Mouse (Mus musculus) hindbrain, embryonic 12.5 days (tissue): Measurements from ENCODE around the gene P2ry2. TPM values are rescaled to one million over a fixed set of nuclear protein-coding genes. Genes with fewer than 3 reads are reported as not detected.

ENCODE experiments used
- ATAC-seq: fragments of 200-750 bp; cut with Nextera tagmentation; 2 replicates; pipeline ENCODE4 v1.8.0; 2017; ENCODE audit warnings: moderate TSS enrichment; ENCODE audit not compliant: low FRiP score
- H3K27ac ChIP-seq: fragments of 300-500 bp; sonication (generic); 2 replicates; pipeline ENCODE4 v1.5.1; 2016; ENCODE audit warnings: mild to moderate bottlenecking
- H3K27me3 ChIP-seq: fragments of 300-500 bp; sonication (generic); 2 replicates; pipeline ENCODE4 v1.6.1; 2016; ENCODE audit warnings: mild to moderate bottlenecking
- H3K36me3 ChIP-seq: fragments of 300-500 bp; sonication (generic); 2 replicates; pipeline ENCODE4 v1.6.1; 2016; ENCODE audit warnings: mild to moderate bottlenecking
- H3K4me1 ChIP-seq: fragments of 300-500 bp; sonication (generic); 2 replicates; pipeline ENCODE4 v1.6.1; 2016
- H3K4me2 ChIP-seq: fragments of 300-500 bp; sonication (generic); replicated peaks from 2 replicates; pipeline ENCODE4 v1.6.1; 2016; ENCODE audit warnings: mild to moderate bottlenecking
- H3K4me3 ChIP-seq: fragments of 300-500 bp; sonication (generic); 2 replicates; pipeline ENCODE4 v1.5.1; 2016; ENCODE audit warnings: mild to moderate bottlenecking
- H3K9ac ChIP-seq: fragments of 300-500 bp; sonication (generic); 2 replicates; pipeline ENCODE4 v1.6.1; 2016; ENCODE audit warnings: mild to moderate bottlenecking, moderate library complexity
- H3K9me3 ChIP-seq: fragments of 300-500 bp; sonication (generic); replicated peaks from 2 replicates; pipeline ENCODE4 v1.6.1; 2016; ENCODE audit warnings: mild to moderate bottlenecking
- WGBS: fragments of 180-500 bp; shearing (Covaris S2); methylation state at CpG from one replicate; pipeline ENCODE4 v1.1.7; 2016; 5-methylcytosine and 5-hydroxymethylcytosine counted together
- polyA plus RNA-seq: library from polyadenylated mRNA; unstranded; fragments of >200 nt; fragmentation: Nextera tagmentation; extraction: Ambion mirVana; gene quantifications from 2 replicates; pipeline ENCODE4 v1.2.1, GENCODE M21; 2016

Gene P2ry2
- polyA plus RNA-seq, 1 experiment from 2014 or later: 0.61 TPM

DNA sequence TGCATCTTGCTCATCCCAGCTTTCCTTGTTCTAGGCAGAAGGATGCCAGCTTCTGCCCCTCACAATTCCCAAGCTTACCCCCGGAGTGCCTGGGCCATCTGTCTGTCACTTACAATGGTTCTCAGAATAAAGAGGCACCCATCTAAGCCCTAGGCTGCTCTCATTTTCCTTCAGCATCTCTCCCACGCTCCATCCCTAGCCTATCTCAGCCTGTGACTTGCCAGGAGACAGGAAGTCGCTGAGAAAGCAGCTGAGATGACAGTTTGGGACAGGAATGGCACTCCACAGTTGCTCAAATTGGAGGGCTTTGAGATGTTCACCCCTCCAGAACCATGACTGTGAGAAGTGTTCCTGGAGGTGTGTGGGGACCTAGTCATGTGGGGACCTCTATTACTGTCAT is 39.8 kb downstream of the P2ry2 start:
- WGBS: 47% methylated on average over 3 of the region's 3 CpGs
- Histone ChIP-seq H3K27me3 (peaks cover 39% of the 10 kb centered on the region), H3K4me2 (no peak overlapping the region), H3K4me3 (no peak overlapping the region), H3K27ac (no peak overlapping the region), H3K9ac (no peak overlapping the region), H3K36me3 (no peaks in the 10 kb centered on the region), H3K9me3 (no peaks in the 10 kb centered on the region), H3K4me1 (peaks cover 6% of the 10 kb centered on the region)
- no peak for ATAC-seq

DNA sequence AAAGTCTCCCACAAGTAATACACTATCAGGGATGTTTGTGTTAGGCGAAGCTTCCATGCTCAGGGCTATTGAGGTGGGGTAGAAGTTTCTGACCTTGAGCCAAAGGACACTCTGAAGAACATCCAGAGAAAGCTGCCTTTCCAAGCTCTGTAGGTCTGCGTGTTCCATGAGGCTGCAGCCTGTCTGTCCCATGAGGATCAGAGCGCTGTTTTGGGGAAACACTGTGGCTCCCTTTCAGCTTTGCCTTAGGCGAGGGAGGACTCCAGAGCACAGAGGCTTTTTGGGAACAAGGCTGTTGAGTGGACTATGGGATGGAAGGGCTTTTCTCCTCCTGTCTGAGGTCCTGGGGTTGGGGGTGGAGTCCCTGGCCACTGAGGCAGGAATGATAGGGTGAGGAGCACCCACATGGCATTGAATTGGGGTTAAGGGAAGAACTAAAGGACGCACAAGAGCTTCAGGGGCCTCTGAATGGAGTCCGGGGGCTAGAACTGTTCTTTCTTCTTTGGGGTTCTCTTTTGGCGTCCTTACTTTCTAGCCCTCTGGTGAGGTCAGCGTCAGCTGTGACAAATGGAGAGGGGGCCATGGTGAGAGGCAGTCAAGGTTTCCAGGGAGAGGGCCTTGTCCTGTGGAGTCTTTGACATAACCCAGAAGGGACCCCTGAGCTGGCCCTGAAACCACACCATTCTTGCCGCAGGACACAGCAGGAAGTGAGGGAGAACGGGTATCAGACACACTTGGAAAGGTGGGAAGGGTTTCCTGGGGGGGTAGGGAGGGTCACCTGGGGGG is 43.6 kb downstream of the P2ry2 start:
- H3K4me1 ChIP-seq: no peaks in the 10 kb centered on the region
- no peak overlapping the region for H3K4me3 ChIP-seq
- WGBS: 75% methylated on average over 10 of the region's 10 CpGs
- H3K36me3 ChIP-seq: no peaks in the 10 kb centered on the region
- no peak overlapping the region for H3K4me2 ChIP-seq
- H3K9me3 ChIP-seq: no peaks in the 10 kb centered on the region
- no peak overlapping the region for H3K27ac ChIP-seq
- H3K27me3 ChIP-seq: peaks cover 23% of the 10 kb centered on the region
- H3K9ac ChIP-seq: no peak overlapping the region
- ATAC-seq: no peak

DNA sequence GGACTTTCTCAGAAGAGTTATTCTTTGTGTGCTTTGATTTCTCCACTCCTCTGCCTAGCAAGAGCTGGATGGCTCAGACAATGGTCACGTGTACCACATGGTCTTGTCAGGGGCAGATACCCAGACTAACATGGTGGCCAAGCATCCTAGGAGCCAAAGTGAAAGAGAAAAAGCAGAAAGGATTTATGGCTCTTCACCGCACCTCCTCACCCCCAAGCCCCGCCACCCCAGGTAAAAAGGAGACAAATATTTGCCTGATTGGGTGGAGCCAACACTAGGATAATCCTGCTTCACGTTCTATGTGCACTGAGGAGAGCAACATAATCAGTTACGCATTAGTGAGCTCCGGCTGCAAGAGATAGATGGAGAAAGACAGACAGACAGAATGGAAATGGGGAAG is 44.3 kb downstream of the P2ry2 start:
- Histone ChIP-seq H3K27me3 (peaks cover 16% of the 10 kb centered on the region), H3K27ac (no peak overlapping the region), H3K4me1 (no peaks in the 10 kb centered on the region), H3K36me3 (no peaks in the 10 kb centered on the region), H3K4me2 (no peak overlapping the region), H3K9ac (no peak overlapping the region), H3K9me3 (no peaks in the 10 kb centered on the region), H3K4me3 (no peak overlapping the region)
- 84% methylated on average over 6 of the region's 6 CpGs for WGBS
- ATAC-seq: no peak

DNA sequence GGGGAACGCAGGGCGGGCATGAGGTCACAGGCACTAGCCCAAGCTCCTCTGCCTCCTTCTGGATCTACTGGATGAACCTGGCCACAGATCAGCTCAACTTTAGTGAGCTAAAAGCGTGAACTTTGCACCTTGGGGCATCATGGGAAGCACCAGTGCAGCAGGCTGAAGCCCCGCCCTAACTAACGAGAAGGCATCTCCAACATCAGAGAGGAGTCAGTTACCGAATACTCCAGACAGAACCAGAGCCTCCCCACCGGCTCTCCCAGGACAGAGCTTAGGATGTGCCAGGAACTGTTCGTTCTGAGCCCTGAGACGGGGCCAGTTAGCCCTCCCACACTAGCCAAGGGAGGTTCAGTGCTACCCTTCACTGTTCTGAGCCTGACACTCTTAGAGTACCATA is 44.8 kb downstream of the P2ry2 start:
- 88% methylated on average over 9 of the region's 9 CpGs for WGBS
- Histone ChIP-seq H3K27ac (no peak overlapping the region), H3K4me2 (no peak overlapping the region), H3K27me3 (peaks cover 11% of the 10 kb centered on the region), H3K36me3 (no peaks in the 10 kb centered on the region), H3K4me3 (no peak overlapping the region), H3K4me1 (no peaks in the 10 kb centered on the region), H3K9me3 (no peaks in the 10 kb centered on the region), H3K9ac (no peak overlapping the region)
- ATAC-seq: no peak

DNA sequence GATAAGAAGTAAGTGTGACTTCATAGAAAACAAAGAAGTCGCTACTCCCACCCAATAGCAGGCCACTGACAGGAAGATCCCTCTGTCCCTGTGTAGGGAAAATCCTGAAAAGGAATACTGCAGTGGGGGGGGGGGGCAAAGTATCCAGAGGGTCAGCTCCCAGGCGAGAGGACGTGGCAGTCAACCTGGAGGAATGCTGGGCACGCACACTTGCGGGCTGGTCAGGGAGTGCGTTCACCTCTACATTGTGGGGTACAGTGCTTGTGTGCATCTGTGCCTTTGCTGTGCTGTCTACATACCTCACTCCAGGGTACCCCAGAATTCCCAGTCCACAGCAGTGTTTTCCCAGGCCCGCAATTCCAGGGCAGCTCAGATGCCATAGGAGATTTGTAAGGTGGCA is 46.7 kb downstream of the P2ry2 start:
- no peak for ATAC-seq
- no peak overlapping the region for H3K4me3 ChIP-seq
- no peaks in the 10 kb centered on the region for H3K4me1 ChIP-seq
- WGBS: 88% methylated on average over 7 of the region's 7 CpGs
- H3K27ac ChIP-seq: no peak overlapping the region
- no peaks in the 10 kb centered on the region for H3K36me3 ChIP-seq
- H3K9ac ChIP-seq: no peak overlapping the region
- H3K4me2 ChIP-seq: no peak overlapping the region
- no peaks in the 10 kb centered on the region for H3K9me3 ChIP-seq
- H3K27me3 ChIP-seq: 0 out of 2 replicates have a peak, but pooled peaks cover 2% of the 10 kb centered on the region

DNA sequence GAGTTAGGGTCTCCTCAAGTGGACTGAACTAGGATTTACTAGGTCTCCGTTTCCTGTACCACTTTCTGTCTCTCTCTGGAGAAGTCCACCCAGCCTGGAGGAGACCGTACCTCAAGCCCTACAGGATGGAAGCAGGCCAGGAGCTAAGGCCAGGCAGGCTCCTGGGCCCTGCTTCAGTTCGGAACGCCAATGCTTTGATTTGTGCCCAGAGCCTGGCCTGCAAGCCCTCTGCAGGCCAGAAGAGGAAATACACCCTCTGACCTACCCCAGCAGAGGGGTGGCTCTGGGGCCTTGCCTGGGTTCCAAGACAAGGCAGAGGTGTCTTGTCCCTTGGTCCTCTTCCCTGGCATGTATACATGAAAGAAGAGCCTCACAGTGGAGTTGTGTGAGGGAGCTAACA is 47.6 kb downstream of the P2ry2 start:
- ATAC-seq: no peak
- Histone ChIP-seq H3K27ac (no peak overlapping the region), H3K9ac (no peak overlapping the region), H3K9me3 (no peaks in the 10 kb centered on the region), H3K36me3 (no peaks in the 10 kb centered on the region), H3K27me3 (0 out of 2 replicates have a peak, but pooled peaks cover 2% of the 10 kb centered on the region), H3K4me2 (no peak overlapping the region), H3K4me1 (no peaks in the 10 kb centered on the region), H3K4me3 (no peak overlapping the region)
- 30% methylated on average over 4 of the region's 4 CpGs for WGBS

DNA sequence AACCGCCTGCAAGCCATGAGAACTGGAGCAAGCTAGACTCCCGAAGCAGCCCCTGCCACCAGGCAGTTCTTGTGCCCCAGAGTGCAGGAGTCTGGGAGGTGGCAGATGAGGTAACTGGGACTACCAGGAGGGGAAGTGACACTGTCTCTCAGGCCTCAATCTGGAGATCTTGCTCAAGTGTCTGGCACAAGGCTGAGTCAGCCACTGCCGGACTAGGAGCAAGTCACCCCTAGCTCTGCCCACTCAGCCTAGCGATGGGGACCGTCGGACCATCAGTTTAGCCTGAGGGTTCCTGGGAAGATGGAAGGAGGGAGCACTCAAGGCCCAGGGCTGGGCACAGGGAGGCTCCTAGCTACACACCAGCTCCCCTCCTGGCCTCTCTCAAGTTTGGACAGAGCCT is 48.4 kb downstream of the P2ry2 start:
- H3K4me3 ChIP-seq: no peak overlapping the region
- H3K36me3 ChIP-seq: no peaks in the 10 kb centered on the region
- H3K27ac ChIP-seq: no peak overlapping the region
- H3K9me3 ChIP-seq: no peaks in the 10 kb centered on the region
- no peaks in the 10 kb centered on the region for H3K27me3 ChIP-seq
- no peak overlapping the region for H3K9ac ChIP-seq
- no peak for ATAC-seq
- no peak overlapping the region for H3K4me2 ChIP-seq
- H3K4me1 ChIP-seq: no peaks in the 10 kb centered on the region
- 81% methylated on average over 6 of the region's 6 CpGs for WGBS

DNA sequence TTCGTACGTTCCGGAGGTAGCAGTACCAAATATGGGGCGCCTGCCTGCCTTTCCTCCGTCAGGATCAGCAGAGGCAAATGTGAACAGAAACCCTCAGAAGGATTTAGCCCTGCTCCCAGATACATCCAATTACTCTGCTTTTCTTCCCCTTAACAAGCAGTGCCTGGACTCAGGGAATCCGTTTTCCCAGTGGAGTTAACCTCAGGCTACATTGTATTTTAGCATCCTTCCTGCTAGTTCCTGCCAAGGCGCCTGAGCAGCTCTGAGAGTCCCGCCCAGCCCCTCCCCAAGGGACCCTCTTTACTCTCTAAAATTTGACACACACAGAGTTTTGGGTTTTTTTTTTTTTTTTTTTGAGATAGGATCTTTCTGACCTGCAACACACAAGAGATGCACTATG is 49.3 kb downstream of the P2ry2 start:
- ATAC-seq: no peak
- no peak overlapping the region for H3K4me2 ChIP-seq
- 66% methylated on average over 8 of the region's 8 CpGs for WGBS
- H3K9ac ChIP-seq: no peak overlapping the region
- H3K27me3 ChIP-seq: no peaks in the 10 kb centered on the region
- H3K36me3 ChIP-seq: no peaks in the 10 kb centered on the region
- H3K9me3 ChIP-seq: no peaks in the 10 kb centered on the region
- H3K4me1 ChIP-seq: no peaks in the 10 kb centered on the region
- no peak overlapping the region for H3K27ac ChIP-seq
- H3K4me3 ChIP-seq: no peak overlapping the region

DNA sequence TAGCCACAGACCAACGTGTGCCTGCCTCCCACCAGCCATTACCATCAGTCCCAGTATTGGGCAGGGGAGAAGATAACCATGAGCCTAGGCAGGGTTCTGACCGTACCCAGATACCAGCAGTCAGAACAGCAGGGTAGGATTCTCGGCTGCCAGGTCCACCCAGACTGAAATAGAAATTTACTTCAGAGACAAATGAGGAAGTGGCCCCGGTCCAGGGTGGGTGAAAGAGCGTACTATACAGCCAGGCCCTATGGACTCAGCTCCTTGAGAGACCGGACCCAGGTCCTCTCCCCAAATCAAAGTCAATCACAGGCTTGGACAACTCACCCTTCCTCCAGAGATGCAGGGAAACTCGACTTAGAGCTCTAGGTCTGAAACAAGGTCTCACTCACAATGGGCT is 51.5 kb downstream of the P2ry2 start:
- Histone ChIP-seq H3K4me1 (no peaks in the 10 kb centered on the region), H3K4me2 (no peak overlapping the region), H3K9me3 (no peaks in the 10 kb centered on the region), H3K4me3 (no peak overlapping the region), H3K27me3 (no peaks in the 10 kb centered on the region), H3K36me3 (no peaks in the 10 kb centered on the region), H3K9ac (no peak overlapping the region), H3K27ac (no peak overlapping the region)
- WGBS: 76% methylated on average over 7 of the region's 7 CpGs
- no peak for ATAC-seq

DNA sequence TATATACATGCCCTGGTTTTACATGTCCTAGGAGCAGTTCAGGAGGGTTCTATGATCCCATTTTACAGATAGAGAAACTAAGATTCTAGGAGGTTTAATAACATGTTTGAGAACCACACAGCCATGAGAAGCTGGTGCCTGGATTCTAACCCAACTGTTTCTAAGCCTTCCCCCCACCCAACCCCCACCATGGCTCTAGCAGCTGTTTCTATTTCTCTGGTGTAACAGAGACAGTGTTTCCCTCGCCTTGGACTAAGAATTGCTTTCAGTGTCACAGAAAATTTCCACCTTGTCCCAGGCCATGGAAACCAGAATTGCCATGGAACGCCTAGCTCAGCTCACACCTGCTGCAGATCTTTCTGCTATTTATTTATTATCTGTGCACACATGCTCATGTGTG is 52.2 kb downstream of the P2ry2 start:
- no peak for ATAC-seq

DNA sequence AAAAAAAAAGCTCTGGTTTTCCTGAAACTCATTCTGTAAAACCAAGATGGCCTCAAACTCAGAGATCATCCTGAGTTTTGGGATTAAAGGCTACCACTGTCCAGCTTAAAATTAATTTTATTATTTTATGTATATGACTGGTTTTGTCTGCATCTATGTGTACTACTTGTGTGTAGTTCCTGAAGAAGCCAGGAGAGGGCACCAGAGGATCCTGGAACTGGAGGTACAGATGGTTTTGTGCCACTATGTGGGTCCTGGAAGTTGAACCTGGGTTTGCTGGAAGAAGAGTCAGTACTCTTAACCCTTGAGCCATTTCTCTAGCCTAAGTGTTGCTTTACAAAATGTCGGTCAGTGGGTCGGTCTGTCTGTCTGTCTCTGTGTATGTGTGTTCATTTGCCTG is 54.2 kb downstream of the P2ry2 start:
- 85% methylated on average over 2 of the region's 2 CpGs for WGBS
- Histone ChIP-seq H3K4me1 (no peaks in the 10 kb centered on the region), H3K9me3 (no peaks in the 10 kb centered on the region), H3K27me3 (no peaks in the 10 kb centered on the region), H3K9ac (no peak overlapping the region), H3K4me3 (no peak overlapping the region), H3K27ac (no peak overlapping the region), H3K4me2 (no peak overlapping the region), H3K36me3 (no peaks in the 10 kb centered on the region)
- no peak for ATAC-seq

More for the DNA sequence above, 52.2 kb downstream of the P2ry2 start:
- no peak overlapping the region for H3K4me3 ChIP-seq
- 64% methylated on average over 2 of the region's 2 CpGs for WGBS
- no peak overlapping the region for H3K4me2 ChIP-seq
- no peaks in the 10 kb centered on the region for H3K4me1 ChIP-seq
- H3K27me3 ChIP-seq: no peaks in the 10 kb centered on the region
- no peak overlapping the region for H3K27ac ChIP-seq
- no peak overlapping the region for H3K9ac ChIP-seq
- no peaks in the 10 kb centered on the region for H3K36me3 ChIP-seq
- H3K9me3 ChIP-seq: no peaks in the 10 kb centered on the region

DNA sequence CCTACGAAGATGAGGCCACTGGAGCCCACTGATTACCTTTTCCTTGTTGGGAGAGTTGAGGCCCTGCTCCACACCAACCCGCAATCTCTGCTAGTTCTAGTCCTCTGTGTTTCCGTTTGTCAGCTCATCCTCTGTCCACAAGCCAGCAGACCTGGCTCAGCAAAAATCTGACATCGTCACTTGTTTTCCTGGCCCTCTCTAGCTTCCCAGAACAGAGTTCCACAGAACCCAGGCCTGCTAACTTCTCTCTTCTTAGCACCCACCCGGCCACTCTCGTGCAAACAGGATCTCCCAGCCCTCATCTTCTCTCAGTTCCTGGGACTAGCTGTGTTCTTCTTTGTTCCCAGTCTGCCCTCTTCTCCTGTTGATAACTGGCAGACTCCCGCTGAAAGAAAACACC is 60.0 kb downstream of the P2ry2 start:
- WGBS: 91% methylated on average over 7 of the region's 7 CpGs
- Histone ChIP-seq H3K27me3 (0 out of 2 replicates have a peak, but pooled peaks cover 4% of the 10 kb centered on the region), H3K27ac (no peak overlapping the region), H3K9me3 (no peaks in the 10 kb centered on the region), H3K4me2 (no peak overlapping the region), H3K4me1 (peaks cover 4% of the 10 kb centered on the region; the same call in 1 of the 2 replicates), H3K9ac (no peak overlapping the region), H3K4me3 (no peak overlapping the region), H3K36me3 (no peaks in the 10 kb centered on the region)
- no peak for ATAC-seq

DNA sequence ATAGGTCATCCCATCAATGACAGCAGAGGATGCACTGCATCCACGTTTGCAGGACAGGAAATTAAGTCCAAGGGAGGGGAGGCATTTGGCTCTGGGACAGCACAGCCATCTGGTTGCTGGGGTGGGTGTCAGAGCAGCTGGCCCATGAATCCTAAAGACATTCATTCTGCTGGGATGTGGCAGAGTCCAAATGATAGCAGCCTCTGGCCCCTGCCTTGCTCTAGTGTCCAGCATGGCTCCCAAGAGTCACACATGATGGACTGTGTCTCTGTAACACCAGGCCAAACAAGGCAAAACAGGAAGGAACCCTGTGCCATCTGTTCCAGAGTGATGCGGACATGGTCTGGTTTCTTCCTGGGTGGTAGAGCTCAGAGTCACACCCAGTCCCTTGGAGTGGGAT is 60.8 kb downstream of the P2ry2 start:
- WGBS: 56% methylated on average over 2 of the region's 2 CpGs
- no peak overlapping the region for H3K4me3 ChIP-seq
- no peak overlapping the region for H3K27ac ChIP-seq
- no peaks in the 10 kb centered on the region for H3K36me3 ChIP-seq
- H3K9ac ChIP-seq: no peak overlapping the region
- no peak overlapping the region for H3K4me2 ChIP-seq
- ATAC-seq: no peak
- H3K9me3 ChIP-seq: no peaks in the 10 kb centered on the region
- peaks cover 4% of the 10 kb centered on the region; the same call in 1 of the 2 replicates for H3K4me1 ChIP-seq
- H3K27me3 ChIP-seq: 0 out of 2 replicates have a peak, but pooled peaks cover 4% of the 10 kb centered on the region
